Mouse (Mus musculus) Patski (cell line): ENCODE results near the gene Pi4ka. TPM values are rescaled to one million over a fixed set of nuclear protein-coding genes. Genes with fewer than 3 reads are reported as not detected.
"Not testable (repeated sequence)": the region's sequence is repeated elsewhere in the genome, so short reads cannot be mapped to it uniquely, and the experiment has no call there.

Experiments
- ATAC-seq: fragments of 100-300 bp; one replicate; pipeline ENCODE4 v1.8.0; 2021
- CTCF ChIA-PET: fragments of 350-600 bp; sonication (Branson Sonifier 250); formaldehyde crosslinking; loops from one replicate; lab custom pipeline; 2022; ENCODE audit warnings: inconsistent platforms; lab: Charles Lee
- POLR2A ChIA-PET: fragments of 350-600 bp; sonication (Branson Sonifier 250); formaldehyde crosslinking; loops from one replicate; lab custom pipeline; 2022; ENCODE audit warnings: antibody characterized with exemption, inconsistent platforms; lab: Charles Lee
- DNase-seq: peaks from one replicate; pipeline ENCODE4 v3.0.0-alpha.2; 2011; ENCODE audit warnings: low read depth, low spot score
- H3K27me3 ChIP-seq: fragments of 371-371 bp; one replicate; pipeline ENCODE4 v1.5.1; 2021
- CTCF ChIP-seq: fragments of 100-300 bp; IDR thresholded peaks from one replicate; pipeline ENCODE4 v1.5.1; 2021
- in situ Hi-C: fragments of 300-500 bp; cut with MboI; formaldehyde crosslinking; loops from 3 replicates; pipeline ENCODE4 v1.11.1; 2018; ENCODE audit warnings: low pct_unique_long_range_greater_than_20kb, mixed read lengths
- polyA plus RNA-seq: library from polyadenylated mRNA; unstranded; gene quantifications from one replicate; pipeline ENCODE4 v1.2.3, GENCODE M21; 2021

Gene Pi4ka
- polyA plus RNA-seq, 1 experiment from 2014 or later = 81.9 TPM

DNA sequence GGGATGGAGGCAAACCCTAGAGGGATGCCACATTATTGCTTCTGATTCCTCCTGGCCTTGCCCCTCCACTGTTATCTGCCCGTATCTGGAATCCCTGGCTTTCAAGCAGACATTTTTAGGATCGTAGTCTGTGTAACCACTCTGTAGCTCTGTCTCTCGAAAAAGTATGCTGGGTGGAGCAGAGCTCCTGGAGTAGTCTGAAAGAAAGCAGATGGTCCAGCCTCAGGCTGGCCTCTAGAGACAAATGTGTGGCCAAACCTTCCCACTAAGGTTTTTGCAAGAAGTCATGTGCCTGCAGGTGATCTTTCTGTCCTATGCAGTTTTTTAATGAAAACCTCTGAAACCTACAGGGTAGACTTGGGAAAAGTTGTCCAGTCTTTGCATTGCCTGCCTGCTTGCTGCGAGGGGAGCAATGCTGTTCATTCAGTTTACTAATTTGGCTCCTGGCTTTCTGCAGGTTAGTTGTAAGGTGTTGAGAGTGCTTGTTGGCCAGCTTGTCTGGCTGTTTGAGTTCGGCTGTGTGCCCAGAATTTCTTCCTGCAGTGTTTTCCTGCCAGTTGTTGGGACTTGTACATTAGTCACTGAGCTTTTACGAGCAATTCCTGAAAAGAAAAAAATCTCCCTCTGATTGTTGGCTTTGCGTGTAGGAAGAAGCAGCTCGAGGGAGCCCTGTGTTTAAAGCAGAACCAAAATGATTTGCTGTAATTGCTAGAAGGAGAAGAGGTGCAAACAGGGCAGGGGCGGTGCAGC, 171.0 kb downstream of the Pi4ka start:
- ChIA-PET POLR2A (interaction anchor here (0.5 kb wide), 1 partner anchor 685 kb away, joined by 5 read pairs; no protein-coding TSS in a partner anchor), CTCF (interaction anchor here (1.2 to 6.6 kb wide), 4 partner anchors 8 to 36 kb away, joined by 3 to 39 read pairs (median 8); partner anchors contain the start of gene Rimbp3)
- ATAC-seq (peak; percentile 12), DNase-seq (peak; percentile 43)
- H3K27me3 ChIP-seq = no peaks in the 10 kb centered on the region
- TF ChIP-seq CTCF = no peak
- in situ Hi-C loops = no loop called here

DNA sequence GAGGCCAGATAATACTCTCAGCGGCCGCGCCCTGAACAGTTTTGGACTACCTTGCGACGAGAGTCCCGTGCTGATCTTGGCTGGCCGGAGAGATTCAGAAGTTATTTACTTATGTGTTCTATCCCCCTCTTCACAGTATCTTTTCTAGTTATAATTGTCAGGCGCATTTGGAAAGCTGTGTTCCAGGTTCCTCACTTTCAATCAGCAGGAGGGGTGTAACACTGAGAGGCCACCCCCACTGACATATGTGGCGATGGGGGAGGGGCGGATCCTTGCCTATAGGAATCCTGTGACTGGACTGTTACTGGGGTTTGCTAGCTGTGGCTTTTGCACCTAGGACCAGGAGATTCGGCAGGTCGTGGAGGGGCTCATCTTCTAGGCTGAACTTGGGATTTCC, 171.6 kb downstream of the Pi4ka start:
- ChIA-PET POLR2A (interaction anchor here (0.5 kb wide), 1 partner anchor 685 kb away, joined by 5 read pairs; no protein-coding TSS in a partner anchor), CTCF (interaction anchor here (1.7 to 6.6 kb wide), 3 partner anchors 13 to 37 kb away, joined by 5 to 39 read pairs (median 11); partner anchors contain the start of gene Rimbp3)
- DNase-seq = no peak
- ATAC-seq = no peak
- H3K27me3 ChIP-seq = no peaks in the 10 kb centered on the region
- in situ Hi-C loops = no loop called here
- no peak for TF ChIP-seq CTCF

DNA sequence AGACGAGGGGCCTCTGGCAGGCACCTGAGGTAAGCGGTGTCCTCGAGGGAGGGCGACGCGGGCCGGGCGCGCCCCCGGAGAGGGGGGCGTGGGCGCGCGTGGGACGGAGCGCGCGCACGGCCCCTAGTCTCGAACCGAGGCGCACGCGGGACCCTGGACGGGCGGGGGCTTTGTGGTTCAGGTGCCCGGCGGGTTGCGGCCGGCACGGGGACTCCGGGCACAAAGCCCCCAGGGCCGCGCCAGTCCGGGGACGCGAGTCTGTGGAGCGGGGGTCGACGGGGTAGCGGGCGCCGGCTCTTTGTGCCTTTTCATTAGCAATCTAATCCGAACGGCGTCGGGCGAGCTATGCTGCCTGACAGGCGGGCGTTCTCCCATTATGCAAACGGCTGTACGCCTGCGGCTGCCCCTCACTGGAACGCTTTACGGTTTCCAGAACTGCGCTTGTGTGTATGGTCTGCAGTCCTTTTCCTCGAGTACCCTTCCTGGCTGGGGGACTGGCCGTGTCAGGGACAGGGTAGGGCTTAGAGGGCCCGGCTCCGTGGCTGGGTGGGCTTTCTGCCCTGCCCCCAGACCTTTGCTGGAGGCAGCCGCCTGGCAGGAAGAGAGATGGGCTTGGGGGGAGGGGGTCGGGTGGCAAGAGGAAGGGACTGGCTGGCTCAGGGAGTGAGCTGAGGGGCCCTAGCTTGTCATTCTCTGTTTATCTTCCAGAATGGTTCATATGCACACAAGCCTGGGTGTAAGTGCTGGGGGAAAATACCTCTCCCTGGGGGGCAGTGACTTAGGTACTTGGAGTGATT, 172.2 kb downstream of the Pi4ka start:
- CTCF ChIA-PET = interaction anchor here (1.7 to 6.6 kb wide), 3 partner anchors 13 to 38 kb away, joined by 5 to 39 read pairs (median 11); partner anchors contain the start of gene Rimbp3

DNA sequence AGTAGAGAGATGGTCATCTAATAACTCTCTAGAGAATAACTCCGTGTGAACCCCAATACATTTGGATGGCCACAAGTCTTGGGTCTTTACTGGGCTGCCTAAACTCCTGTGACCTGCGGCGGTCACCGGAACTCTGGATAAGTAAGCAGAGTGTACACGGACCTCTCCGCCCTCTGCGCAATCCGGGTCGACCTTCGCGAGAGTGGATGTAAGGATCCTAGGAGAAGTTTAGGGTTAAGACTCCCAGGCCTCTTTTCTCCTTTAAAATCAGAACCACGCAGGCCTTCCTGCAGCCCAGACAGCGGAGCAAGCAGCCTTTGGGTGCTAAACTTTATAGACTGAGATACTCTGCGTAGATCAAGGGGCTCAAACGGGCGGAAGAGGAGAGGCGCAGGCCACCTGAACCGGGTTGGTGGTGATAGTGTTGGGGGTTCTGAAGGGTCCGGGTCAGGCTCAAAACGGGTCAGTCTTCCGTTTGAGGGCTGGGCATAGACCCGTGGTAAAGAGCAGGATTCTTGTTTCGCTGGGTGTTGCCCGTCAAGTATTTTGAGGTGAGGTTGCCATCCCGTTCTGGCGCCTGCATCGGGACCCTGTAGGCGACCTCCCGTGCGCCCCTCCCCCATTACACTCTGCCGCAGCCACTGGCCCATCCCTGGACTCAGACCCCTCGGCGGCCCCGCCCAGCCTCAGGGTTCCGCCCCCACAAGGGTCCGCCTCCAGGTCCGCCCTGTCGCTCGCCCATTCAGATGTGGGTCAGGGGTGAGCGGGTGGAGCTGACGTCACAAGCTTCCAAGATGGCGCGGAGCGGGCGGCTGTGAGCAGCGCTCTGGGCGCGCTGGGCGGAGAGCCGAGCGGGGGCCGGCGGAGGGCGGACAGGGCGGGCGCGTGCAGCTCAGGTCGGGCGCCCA, 173.1 kb downstream of the Pi4ka start, which contains the start of gene Hic2:
Gene Hic2, plus strand, starts transcription at position 779 of the 908 bp plus-strand sequence.
- ATAC-seq (peak; percentile 92), DNase-seq (peak; percentile 31)
- H3K27me3 ChIP-seq = peaks cover 4% of the 10 kb centered on the region
- in situ Hi-C loops = no loop called here
- no peak for TF ChIP-seq CTCF
- POLR2A ChIA-PET = no interaction called here
- CTCF ChIA-PET = interaction anchor here (1.9 to 6.6 kb wide), 2 partner anchors 24 to 44 kb away, joined by 4 to 39 read pairs; partner anchors contain the start of gene Rimbp3

More for the DNA sequence above, 172.2 kb downstream of the Pi4ka start:
- POLR2A ChIA-PET = no interaction called here
- TF ChIP-seq CTCF = no peak
- no peak for DNase-seq
- in situ Hi-C loops = no loop called here
- no peaks in the 10 kb centered on the region for H3K27me3 ChIP-seq
- ATAC-seq = no peak

DNA sequence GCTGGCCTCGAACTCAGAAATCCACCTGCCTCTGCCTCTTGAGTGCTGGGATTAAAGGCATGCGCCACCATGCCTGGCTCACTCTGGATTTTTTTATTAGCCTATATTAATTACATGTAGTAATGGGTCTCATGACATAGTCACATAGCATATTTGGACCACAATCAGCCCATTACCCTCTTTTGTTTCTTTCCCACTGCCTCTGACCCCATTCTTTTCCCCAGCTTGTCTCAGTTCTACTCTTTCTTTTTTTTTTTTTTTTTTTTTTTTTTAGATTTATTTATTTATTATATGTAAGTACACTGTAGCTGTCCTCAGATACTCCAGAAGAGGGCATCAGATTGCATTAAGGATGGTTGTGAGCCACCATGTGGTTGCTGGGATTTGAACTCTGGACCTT, 174.6 kb downstream of the Pi4ka start:
- in situ Hi-C loops, H3K27me3 ChIP-seq, DNase-seq, ATAC-seq, POLR2A ChIA-PET: not testable (repeated sequence)
- CTCF ChIA-PET = interaction anchor here (1.5 to 6.6 kb wide), 3 partner anchors 22 to 65 kb away, joined by 3 to 39 read pairs (median 4); partner anchors contain the start of gene Rimbp3

Other genes starting within 250 kb of the Pi4ka start
- 181 TPM for gene Ube2l3, start 203.7 kb downstream of the Pi4ka start, polyA plus RNA-seq
- gene Rimbp3, start 197.7 kb downstream of the Pi4ka start, polyA plus RNA-seq = 0.05 TPM
- 1.6 TPM for gene Hic2, start 172.7 kb downstream of the Pi4ka start, polyA plus RNA-seq
- 9.2 TPM for gene Tmem191c, start 130.2 kb downstream of the Pi4ka start, polyA plus RNA-seq
- gene Serpind1, start 74.9 kb downstream of the Pi4ka start, polyA plus RNA-seq = 0.12 TPM
- 28.3 TPM for gene Snap29, start 328 bp downstream of the Pi4ka start, polyA plus RNA-seq
- gene Crkl, start 45.7 kb upstream of the Pi4ka start, polyA plus RNA-seq = 27.1 TPM
- gene Aifm3, start 83.3 kb upstream of the Pi4ka start, polyA plus RNA-seq = 0.99 TPM
- 156 TPM for gene Lztr1, start 102.4 kb upstream of the Pi4ka start, polyA plus RNA-seq
- gene Thap7, start 124.8 kb upstream of the Pi4ka start, polyA plus RNA-seq = 40.6 TPM
- gene Lrrc74b, start 154.9 kb upstream of the Pi4ka start, polyA plus RNA-seq = 0.03 TPM
- 0.87 TPM for gene P2rx6, start 155.6 kb upstream of the Pi4ka start, polyA plus RNA-seq
- gene Slc7a4, start 176.9 kb upstream of the Pi4ka start, polyA plus RNA-seq = 3.7 TPM
- 31.3 TPM for gene Smpd4, start 213.0 kb upstream of the Pi4ka start, polyA plus RNA-seq
- 9.6 TPM for gene Ccdc74a, start 240.2 kb upstream of the Pi4ka start, polyA plus RNA-seq